Mouse (Mus musculus): Measurements from ENCODE around the gene Rab36.

Rab36 gene

DNA sequence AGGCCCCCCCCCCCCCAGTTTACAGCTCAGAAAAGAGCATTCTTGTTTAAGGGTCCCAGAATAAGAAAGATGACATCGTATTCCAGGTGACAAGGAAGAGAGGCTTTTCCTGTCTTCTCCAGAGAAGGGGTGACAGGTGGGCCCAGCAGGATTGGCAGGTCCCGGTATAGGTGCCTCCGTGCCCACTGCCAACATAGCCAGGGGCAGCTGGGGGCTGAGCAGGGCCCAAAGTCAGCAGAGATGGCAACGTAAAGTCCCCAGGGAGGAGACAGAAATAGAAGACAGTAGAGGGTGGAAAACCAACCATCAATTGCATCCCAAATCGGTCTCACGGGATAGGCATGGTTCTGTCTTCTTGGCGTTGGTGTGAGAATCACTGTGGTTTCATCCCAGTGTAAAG, 11.9 kb downstream of the Rab36 start:
- DNase-seq = no peak

DNA sequence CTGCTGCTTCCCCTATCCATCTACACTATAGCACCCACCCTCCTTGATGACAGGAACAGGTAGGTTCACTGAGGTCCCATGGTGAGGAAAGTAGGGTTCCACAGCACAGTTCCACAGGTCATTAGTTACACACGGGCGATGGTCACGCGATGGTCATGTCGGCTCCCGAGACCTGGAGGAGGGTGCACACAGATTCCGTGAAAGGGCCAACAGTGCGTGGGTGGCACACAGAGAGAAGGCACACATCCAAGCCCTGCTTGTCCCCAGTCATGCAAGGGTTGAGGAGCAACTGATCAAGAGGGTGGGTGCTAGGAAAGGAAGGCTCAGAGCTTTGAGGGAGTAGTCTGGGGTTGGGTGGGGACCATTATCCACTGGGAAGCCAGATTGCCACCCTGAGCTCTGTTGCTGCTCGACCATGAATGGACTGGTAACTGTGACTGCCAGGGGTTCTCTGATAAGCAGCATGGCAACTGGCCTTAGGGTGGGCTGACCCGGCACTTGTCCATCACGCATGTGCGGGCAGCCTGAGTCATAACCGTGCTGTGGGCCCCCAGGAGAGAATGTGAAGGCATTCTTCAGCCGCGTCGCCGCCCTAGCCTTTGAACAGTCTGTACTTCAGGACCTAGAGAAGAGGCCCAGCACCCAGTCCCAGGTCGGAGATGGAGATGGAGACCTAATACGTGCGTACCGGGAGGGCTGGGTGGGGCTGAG, 14.7 kb downstream of the Rab36 start:
- DNase-seq = no peak

DNA sequence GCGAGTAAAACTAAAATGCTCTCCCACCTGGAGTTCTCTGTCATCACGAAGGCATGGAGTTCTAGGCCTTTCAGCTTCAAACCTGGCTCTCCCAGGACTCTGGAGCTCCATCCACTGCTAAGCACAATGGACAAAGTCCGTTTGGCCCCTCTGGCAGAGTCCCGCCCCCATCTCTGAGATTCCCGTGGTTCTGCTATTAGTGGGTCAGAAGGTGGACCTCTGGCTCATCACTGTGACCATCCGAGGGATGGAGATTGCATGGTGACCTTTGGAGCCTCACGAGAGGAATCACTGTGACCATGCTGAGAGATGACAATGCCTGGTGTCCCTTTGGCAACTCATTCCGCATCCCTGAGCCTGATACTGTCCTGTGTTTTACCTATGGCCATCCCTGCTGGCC, 16.0 kb downstream of the Rab36 start:
- DNase-seq = no peak

DNA sequence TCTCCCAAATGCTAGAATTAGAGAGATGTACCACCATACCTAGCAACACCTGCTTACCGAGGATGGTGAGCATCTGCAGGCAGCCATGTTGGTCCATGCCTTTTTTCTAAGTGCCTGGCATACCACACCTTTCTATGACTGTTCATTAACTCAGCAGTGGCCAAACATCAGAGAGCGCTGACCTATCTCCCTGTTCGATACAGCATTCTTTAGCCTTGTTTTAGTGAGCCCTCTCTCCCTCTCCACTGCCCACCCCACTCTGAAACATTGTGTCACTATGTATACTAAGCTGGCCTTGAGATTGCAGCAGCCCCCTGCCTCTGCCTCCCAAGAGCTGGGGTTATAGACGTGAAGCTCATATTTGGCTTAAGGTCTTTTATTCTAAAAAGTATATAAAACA, 16.8 kb downstream of the Rab36 start:
- no peak for DNase-seq

DNA sequence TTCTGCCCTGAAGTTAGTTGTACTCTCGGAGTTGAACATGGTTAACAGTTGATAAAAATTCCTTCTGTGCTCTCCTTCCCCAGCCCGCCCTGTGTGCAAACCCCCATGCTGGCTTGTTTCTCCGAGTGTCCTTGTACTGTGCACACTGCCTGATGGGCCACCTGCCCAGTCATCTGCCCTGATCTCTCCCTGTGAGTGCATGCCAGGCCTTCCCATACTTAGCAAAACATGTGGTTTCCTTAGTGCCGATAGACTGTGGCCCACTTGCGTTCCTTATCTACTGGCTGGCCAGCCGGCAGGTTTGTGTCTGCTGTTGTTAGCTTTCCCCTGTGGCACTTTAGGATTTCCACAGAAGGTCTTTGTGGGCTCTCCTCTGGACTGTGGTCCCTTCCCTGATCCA, 17.3 kb downstream of the Rab36 start:
- DNase-seq = no peak

DNA sequence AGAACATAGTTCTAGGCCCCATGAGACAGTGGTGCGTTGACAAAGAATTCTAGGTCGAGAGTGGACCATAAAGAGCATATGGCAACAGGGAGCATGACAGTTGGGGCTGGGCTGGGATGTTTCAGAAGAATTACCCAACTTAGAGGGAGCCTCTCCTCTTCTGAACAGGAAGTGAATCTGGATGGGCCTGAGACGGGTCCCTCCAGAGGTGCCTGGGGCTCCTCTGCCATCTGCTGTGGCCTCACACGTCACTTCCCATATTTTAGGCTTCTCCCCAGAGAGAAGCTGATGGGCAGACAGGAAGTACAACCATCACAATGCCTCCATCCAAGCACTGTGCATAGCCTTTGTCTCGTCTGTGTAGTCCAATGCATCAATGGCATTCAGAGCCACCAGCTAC, 18.8 kb downstream of the Rab36 start:
- DNase-seq = no peak

DNA sequence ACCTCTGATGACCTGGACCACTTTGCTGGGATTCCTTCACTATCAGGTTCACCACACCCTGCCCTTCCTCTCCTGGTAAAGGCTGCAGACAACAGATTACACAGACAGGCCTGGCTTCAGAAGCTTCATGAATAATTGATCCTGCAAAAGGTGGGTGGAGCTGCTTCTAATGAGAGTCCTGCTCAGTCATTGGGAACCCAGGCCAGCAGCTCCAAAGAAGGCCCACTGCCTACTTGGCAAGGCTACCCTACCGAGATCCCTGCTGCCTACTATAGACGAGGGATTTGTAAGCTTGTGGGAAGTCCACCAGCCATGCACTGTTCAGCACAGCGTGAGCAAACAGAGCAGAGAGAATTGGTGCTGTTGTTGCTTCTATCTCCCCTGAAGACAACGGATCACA, 19.4 kb downstream of the Rab36 start:
- no peak for DNase-seq

DNA sequence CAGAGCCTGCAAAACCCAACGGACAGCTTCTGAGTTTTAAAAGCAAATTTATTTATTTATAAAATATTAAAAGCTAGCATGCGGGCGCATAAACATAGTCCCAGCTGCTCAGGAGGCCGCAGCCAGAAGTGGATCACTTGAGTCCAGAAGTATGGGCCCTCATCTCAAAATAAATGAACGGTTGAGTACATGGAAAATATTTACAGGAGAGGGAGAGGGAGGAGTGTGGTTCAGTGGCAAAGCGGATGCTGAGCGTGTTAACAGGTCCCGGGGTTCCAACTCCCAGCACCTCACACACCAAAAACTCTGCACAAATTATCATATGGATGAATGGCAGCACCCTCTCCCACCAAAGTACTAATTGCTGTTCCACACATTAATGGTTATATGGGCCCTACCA, 21.5 kb downstream of the Rab36 start:
- no peak for DNase-seq

DNA sequence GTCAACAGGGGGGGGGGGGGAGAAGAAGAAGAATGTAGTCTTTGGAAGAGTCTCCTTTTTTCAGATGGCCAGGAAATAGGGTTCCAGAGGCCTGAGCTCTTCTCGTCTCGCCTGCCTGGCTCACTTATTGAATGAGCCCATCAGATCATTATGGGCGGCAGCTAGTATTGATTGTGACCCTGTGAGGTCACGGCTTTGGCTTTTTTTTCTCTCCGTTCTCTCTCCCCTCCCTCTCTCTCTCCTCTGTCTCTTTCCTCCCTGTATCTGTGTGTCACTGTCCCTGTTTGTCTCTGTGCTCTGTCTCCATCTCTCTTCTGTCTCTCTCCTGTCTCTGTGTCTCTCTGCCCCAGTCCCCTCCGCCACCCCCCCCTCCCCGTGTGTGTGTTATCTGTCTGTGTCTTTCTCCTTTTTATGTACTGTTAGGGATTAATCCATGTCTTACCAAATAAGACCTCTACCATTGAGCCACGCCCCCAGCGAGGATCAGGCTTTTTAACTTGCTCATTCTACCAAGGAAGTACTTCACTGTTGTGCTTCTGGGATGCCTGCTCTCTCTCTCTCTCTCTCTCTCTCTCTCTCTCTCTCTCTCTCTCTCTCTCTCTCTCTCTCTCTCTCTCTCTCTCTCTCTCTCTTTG, 22.0 kb downstream of the Rab36 start:
- DNase-seq = peak; percentile 14 to 33

DNA sequence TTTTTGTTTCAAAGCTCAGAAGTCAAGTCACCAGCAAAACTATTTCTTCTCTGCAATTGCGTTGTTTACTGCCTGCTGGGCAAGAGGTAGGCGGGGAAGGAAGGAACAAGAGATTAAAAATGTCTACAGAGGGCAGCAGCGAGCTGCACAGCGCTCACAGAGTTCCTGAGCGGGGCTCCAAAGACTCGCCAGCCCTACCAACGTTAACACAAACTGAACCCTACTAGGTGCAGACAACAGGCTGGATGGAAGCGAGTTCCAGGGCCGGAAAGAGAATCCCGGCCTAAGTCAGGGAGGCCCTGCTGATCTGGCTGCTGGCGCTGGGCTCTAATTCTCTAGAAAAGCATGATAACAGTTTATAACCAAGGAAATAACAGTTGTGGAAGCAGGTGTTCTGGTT, 22.5 kb downstream of the Rab36 start:
- DNase-seq = peak; percentile 70 to 71

DNA sequence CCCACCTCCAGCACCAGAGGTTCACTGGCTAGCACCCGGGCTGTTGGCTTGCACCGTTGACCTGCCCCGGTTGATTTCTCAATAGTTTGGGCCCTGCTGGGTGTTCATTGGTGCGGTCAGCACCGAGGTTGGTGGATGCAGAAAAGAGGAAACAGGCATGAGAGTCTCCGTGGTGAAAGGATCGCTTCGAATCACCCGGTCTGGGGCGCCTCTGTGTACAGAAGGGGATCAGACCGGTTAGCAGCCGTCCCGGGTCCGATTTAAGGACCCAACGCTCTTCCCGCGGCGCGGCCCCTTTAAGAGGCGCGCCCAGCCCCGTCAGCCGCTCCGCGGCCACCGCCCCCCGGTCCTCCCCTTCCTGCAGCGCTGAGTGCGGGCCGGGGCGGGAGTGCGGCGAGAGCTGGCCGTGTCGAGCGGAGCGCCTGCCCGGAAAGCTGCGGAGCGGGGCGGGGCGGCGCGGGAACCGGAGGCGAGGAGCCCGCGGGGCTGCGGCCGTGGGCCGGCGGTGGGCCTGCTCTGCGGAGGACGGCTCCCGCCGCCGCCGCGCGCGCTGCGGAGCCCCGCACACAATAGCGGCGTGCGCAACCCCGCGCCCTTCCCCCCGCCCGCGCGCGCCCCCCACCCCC, 23.5 kb downstream of the Rab36 start, which contains the start of gene Bcr:
TSS of gene Bcr (plus strand) at position 376 of the 626 bp plus-strand sequence.
- DNase-seq = peak; percentile 73 to 80

DNA sequence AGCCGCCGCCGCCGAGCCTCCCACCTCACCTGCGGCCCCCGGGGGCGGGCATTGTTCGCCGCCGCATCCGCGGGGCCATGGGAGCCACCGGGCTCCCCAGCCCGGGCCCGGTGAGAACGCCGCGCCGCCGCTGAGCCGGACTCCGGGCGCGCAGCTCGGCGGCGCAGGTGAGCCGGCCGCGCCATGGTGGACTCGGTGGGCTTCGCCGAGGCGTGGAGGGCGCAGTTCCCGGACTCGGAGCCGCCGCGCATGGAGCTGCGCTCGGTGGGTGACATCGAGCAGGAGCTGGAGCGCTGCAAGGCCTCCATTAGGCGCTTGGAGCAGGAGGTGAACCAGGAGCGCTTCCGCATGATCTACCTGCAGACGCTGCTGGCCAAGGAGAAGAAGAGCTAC, 24.0 kb downstream of the Rab36 start:
- peak; percentile 36 to 52 for DNase-seq

DNA sequence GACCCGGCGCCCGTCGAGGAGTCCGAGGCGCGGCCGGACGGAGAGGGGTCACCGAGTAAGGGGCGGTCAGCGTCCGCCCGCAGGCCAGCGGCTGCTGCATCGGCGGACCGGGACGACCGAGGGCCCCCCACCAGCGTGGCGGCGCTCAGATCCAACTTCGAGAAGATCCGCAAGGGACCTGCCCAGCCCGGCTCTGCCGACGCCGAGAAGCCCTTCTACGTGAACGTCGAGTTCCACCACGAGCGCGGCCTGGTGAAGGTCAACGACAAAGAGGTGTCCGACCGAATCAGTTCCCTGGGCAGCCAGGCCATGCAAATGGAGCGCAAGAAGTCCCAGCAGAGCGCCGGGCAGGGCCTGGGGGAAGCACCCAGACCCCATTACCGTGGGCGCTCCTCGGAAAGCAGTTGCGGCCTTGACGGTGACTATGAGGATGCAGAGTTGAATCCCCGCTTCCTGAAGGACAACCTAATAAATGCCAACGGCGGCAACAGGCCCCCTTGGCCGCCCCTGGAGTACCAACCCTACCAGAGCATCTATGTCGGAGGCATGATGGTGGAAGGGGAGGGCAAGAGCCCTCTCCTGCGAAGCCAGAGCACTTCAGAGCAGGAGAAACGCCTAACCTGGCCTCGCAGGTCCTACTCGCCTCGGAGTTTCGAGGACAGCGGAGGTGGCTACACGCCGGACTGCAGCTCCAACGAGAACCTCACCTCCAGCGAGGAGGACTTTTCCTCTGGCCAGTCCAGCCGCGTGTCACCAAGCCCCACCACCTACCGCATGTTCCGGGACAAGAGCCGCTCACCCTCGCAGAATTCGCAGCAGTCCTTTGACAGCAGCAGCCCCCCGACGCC, 24.7 kb downstream of the Rab36 start:
- DNase-seq = peak; percentile 15 to 29

DNA sequence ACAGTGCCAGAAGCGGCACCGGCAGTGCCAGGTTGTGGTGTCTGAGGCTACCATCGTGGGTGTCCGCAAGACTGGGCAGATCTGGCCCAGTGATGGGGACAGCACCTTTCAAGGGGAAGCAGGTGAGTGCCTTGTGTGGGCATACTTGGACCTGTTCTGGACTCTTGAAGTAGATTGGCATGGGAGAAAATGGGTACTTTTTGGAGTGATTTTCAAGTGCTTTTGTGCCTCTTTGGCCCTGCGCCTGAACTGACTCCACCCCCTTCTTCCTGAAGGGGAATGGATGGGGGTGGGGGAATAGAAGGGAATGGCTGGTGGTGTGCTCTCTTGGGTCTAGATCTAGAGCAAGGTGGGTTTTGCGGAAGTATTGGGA, 25.3 kb downstream of the Rab36 start:
- peak in 1 of 2 experiments; percentile 12 for DNase-seq

DNA sequence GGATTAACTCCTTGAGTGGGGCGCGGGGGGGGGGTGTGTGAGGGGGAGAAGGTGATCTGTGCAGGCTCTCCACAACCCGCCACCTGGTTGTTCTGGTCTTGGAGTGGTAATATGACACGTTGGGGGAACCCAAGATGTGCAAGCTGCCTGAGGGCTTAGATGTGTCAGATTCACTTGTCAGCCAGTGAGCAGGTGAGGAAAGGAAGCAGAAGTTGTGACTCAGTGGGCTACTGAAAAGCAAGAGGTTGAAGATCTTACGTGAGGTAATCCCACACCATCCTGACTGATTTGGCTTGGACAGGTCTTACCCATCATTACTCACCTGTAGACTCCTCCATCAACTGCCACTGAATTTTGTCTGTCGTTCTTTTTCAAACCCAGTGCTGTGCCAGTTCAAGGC, 25.8 kb downstream of the Rab36 start:
- DNase-seq = no peak

DNA sequence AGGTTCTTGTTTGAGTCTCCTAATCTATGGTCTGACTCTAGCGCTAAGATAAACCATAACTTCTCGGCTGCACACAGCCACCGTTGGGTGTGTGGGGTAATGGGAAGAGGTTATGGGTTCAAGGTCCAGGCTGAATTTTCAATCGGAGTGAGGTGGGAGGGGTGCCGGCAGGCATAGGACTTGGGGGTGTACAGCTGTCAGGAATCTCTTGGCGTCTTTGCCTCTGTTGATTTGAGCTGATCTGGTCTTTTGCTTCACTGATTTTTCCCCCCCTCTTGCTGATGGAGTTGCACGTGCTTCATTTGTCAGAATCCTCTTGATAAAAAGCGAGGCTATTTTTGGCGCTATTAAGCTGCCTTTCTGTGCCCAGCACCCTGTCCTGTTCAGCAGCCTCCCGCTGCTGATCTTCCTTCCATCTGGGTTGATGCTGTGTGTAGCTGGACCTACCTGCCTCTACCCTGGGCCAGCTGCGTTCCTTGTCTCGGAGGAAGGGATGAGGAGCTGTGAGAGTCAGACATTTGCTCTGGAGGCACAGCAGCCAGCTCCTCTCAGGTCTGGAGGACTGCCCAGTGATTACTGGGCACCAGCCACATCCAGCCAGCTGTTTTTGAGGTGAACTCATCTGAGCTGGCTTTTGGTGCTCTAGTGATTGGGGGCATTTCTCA, 26.6 kb downstream of the Rab36 start:
- DNase-seq = no peak

DNA sequence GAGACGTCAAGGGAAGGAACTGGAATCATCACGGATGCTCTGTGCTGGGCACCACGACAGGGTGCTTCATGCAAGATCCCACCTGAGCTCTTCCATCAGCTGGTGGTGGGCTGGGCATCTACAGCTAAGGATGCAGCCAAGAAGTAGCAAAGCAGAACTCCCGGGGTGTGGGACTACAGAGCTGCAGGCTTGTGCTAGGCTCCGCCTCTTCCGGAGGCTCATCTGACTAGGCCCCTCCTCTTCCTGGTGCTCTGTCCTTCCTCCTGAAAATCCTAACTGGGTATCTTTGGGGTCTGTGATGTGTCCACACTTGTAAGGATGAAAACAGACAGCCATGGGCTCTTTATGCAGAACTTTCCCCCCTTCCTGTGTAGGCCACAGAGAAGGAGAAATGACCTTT, 28.8 kb downstream of the Rab36 start:
- DNase-seq = no peak

DNA sequence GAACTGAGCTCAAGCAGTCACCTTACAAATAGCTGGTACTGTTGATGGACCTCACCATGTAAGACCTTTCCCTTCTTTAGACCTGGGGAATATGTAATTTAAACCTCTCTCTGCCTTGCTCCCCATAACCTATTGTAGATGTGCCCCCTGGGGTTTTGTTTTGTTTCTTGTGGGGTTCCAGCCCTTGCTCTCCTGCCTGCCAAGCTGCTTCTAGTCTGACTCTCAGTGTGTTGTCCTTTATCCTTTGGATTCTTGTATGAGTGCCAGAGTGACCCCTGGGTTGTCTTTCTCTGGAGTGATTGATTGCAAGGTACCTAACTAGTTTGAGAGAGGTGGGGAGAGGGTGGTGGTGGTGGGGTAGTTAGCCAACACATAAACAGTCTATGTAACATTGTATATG, 30.6 kb downstream of the Rab36 start:
- no peak for DNase-seq

DNA sequence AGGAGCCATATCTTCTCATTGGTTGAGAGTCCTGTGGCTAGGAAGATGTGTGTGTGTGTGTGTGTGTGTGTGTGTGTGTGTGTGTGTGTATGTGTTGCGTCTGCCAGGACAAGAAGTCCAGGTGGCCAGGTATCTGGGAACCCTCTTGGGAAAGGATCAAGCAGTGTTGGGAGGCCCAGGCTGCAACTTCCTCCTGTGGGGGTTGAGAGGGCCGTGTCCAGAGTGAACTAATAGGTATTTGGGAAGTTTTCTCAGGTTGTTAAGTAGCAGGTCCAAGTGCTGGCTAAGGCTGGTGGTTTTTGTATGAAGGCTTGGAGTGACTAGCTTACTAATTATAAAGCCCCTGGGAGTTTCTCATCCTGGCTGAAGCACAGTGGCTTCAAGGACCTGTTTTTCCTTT, 31.2 kb downstream of the Rab36 start:
- no peak for DNase-seq

DNA sequence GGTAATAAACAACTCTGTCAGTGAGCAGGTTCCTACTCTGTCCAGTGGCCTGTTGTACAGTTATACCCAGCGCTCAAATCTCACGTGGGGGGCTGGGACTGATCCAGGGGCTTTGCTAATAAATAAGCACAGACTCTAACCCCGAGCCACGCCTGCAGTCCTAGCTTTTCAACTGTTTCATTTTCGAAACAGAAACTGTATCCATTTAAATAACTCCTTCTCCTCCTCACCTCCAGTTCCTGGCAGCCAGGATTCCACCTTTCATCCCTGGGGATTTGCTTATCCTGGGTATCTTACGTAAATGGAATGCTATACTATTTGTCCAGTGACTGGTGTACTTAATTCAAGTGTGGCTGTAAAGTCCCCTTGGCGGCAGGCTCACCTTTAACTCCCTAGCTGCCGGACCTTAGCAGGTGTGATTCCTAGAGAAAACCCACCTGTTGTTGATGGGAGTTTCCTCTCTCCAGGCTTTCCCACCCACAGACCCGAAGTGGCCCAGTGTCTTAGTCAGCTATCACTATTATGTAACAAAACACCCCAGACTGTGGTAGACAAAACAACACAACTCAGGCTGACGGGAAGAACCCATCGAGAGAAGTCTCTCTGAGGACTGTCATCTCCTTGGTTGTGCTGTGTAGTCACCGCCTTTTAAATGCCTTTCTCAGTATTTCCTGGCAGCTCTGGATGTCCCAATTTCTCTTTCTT, 31.9 kb downstream of the Rab36 start:
- no peak for DNase-seq

DNA sequence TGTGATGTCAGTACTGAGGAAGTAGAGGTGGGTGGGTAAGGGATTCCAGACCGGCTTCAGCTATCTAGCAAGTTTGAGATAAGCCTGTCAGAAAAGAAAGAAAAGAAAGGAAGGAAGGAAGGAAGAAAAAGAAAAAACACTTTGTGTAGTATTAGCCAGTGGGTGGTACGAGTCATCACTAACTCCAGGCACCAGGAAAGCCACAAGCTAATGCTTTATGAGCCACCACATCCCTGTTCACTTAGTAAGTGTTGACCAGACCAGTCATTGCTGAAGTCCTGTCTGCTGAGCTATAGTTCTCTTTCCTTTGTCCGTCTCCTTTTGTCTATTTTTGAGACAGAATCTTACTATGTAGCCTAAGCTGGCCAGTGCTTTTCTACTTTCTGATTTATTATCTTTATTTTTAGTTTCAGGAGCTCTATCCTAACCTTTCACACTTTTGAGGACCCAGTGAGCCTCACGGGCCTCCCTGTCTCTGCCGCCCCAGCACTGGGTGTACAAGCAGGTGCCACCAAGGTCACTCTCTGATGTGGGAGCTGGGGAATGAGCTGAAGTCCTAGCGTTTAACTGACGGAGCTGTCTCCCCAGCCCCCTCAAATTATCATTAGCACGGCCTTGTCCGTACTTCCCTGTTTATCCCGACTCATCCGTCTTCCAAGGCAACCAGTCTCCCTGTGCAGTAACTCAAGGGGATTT, 33.6 kb downstream of the Rab36 start:
- no peak for DNase-seq

DNA sequence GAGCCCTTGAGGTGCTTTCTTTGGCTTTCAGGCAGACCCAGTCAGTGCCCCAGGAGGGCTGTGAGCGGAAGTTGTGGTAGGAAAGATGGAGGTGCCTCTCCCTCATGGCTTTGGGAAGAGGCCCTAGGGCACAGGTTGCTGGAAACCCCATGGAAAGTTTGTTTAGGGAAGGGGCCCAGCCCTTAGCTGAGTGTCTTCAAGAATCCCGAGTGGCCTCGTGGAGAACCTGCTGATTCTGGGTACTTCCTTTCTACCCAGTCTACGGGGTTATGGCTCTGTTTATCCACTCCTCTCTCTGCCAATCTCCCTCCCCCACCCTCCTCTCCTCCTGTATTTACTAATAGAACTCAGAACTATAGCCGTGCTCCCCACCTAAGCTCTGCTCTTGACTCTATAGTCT, 38.8 kb downstream of the Rab36 start:
- no peak for DNase-seq

Measured in thymus, postnatal 36 days (tissue).